Mouse (Mus musculus): ENCODE data around the gene Nagk.
"Not testable (repeated sequence)": the region's sequence is repeated elsewhere in the genome, so short reads cannot be mapped to it uniquely, and the experiment has no call there.

Nagk gene

GRCm38 (mm10) chr6:83794760-83795296 lies at the start of gene Nagk:
Gene Nagk, plus strand, starts transcription at chr6:83794982.
- peak; percentile 97 to 99 for DNase-seq (ENCODE audit: inconsistent age in 2 of 2, low spot score in 1 of 2)

- no peak for DNase-seq (ENCODE audit: inconsistent age in 2 of 2, low spot score in 1 of 2)
These were observed 49.3 kb upstream of the Nagk start for GRCm38 (mm10) chr6:83745466-83745865.

- DNase-seq (ENCODE audit: inconsistent age in 2 of 2, low spot score in 1 of 2), result no peak
These were observed 45.5 kb upstream of the Nagk start for GRCm38 (mm10) chr6:83749286-83749685.

GRCm38 (mm10) chr6:83750171-83750684 lies 44.6 kb upstream of the Nagk start:
- peak; percentile 38 to 83 for DNase-seq (ENCODE audit: inconsistent age in 2 of 2, low spot score in 1 of 2)

GRCm38 (mm10) chr6:83756051-83756450 lies 38.7 kb upstream of the Nagk start:
- DNase-seq (ENCODE audit: inconsistent age in 2 of 2, low spot score in 1 of 2), result no peak

GRCm38 (mm10) chr6:83762344-83762743 lies 32.4 kb upstream of the Nagk start, which contains the start of gene Ankrd53:
Gene Ankrd53, plus strand, starts transcription at chr6:83762644.
- no peak for DNase-seq (ENCODE audit: inconsistent age in 2 of 2, low spot score in 1 of 2)

- peak; percentile 56 to 77 for DNase-seq (ENCODE audit: inconsistent age in 2 of 2, low spot score in 1 of 2)
These were observed 31.8 kb upstream of the Nagk start for GRCm38 (mm10) chr6:83762880-83763431.

- DNase-seq (ENCODE audit: inconsistent age in 2 of 2, low spot score in 1 of 2), result no peak
These were observed 27.8 kb upstream of the Nagk start for GRCm38 (mm10) chr6:83766982-83767381.

- no peak for DNase-seq (ENCODE audit: inconsistent age in 2 of 2, low spot score in 1 of 2)
These were observed 26.3 kb upstream of the Nagk start for GRCm38 (mm10) chr6:83768485-83768884.

- no peak for DNase-seq (ENCODE audit: inconsistent age in 2 of 2, low spot score in 1 of 2)
These were observed 20.7 kb upstream of the Nagk start for GRCm38 (mm10) chr6:83774126-83774525.

- DNase-seq (ENCODE audit: inconsistent age in 2 of 2, low spot score in 1 of 2), result peak in 1 of 2 experiments; percentile 65
These were observed 19.8 kb upstream of the Nagk start for GRCm38 (mm10) chr6:83774781-83775563.

- peak; percentile 94 to 97 for DNase-seq (ENCODE audit: inconsistent age in 2 of 2, low spot score in 1 of 2)
These were observed 19.0 kb upstream of the Nagk start, which contains the start of gene Tex261 for GRCm38 (mm10) chr6:83775638-83776293. Gene Tex261, minus strand, starts transcription at chr6:83775813.

GRCm38 (mm10) chr6:83778306-83778705 lies 16.5 kb upstream of the Nagk start:
- DNase-seq (ENCODE audit: inconsistent age in 2 of 2, low spot score in 1 of 2), result peak; percentile 83 to 93

- DNase-seq (ENCODE audit: inconsistent age in 2 of 2, low spot score in 1 of 2), result peak; percentile 72 to 88
These were observed 15.8 kb upstream of the Nagk start for GRCm38 (mm10) chr6:83779026-83779425.

GRCm38 (mm10) chr6:83786426-83786825 lies 8.4 kb upstream of the Nagk start:
- no peak for DNase-seq (ENCODE audit: inconsistent age in 2 of 2, low spot score in 1 of 2)

- no peak for DNase-seq (ENCODE audit: inconsistent age in 2 of 2, low spot score in 1 of 2)
These were observed 6.2 kb upstream of the Nagk start for GRCm38 (mm10) chr6:83788554-83788953.

- not testable (repeated sequence) for DNase-seq (ENCODE audit: inconsistent age in 2 of 2, low spot score in 1 of 2)
These were observed 4.2 kb upstream of the Nagk start for GRCm38 (mm10) chr6:83790533-83790932.

GRCm38 (mm10) chr6:83791251-83791890 lies 3.4 kb upstream of the Nagk start:
- peak in 1 of 2 experiments; percentile 11 for DNase-seq (ENCODE audit: inconsistent age in 2 of 2, low spot score in 1 of 2)

- DNase-seq (ENCODE audit: inconsistent age in 2 of 2, low spot score in 1 of 2), result peak in 1 of 2 experiments; percentile 82
These were observed 714 bp downstream of the Nagk start for GRCm38 (mm10) chr6:83795492-83795900.

- no peak for DNase-seq (ENCODE audit: inconsistent age in 2 of 2, low spot score in 1 of 2)
These were observed 1.9 kb downstream of the Nagk start for GRCm38 (mm10) chr6:83796686-83797085.

- no peak for DNase-seq (ENCODE audit: inconsistent age in 2 of 2, low spot score in 1 of 2)
These were observed 7.3 kb downstream of the Nagk start for GRCm38 (mm10) chr6:83802033-83802432.
